Mouse (Mus musculus) G1E (cell line): ENCODE data around the gene Dab1. TPM values are rescaled to one million over a fixed set of nuclear protein-coding genes. Genes with fewer than 3 reads are reported as not detected.

ENCODE experiments used
- ATAC-seq: 2 replicates; pipeline ENCODE4 v1.8.0; 2016; ENCODE audit warnings: mild to moderate bottlenecking; ENCODE audit not compliant: insufficient number of reproducible peaks, poor library complexity, low FRiP score, severe bottlenecking; ENCODE audit errors: extremely low read depth
- DNase-seq: peaks from one replicate; pipeline ENCODE4 v3.0.0; 2012; ENCODE audit warnings: low spot score
- H3K27me3 ChIP-seq: 2 replicates; pipeline ENCODE4 v1.6.1; 2012; ENCODE audit warnings: mild to moderate bottlenecking, low read length, inconsistent platforms; ENCODE audit not compliant: insufficient read depth
- H3K36me3 ChIP-seq: replicated peaks from 2 replicates; pipeline ENCODE3; 2012; ENCODE audit warnings: mild to moderate bottlenecking, inconsistent platforms
- H3K4me1 ChIP-seq: 2 replicates; pipeline ENCODE4 v1.6.1; 2012; ENCODE audit warnings: low read depth, low read length, inconsistent platforms, mixed read lengths; ENCODE audit not compliant: insufficient read depth
- H3K4me3 ChIP-seq: 2 replicates; pipeline ENCODE4 v1.5.1; 2012; ENCODE audit warnings: low read depth, mild to moderate bottlenecking, inconsistent platforms, low read length, moderate library complexity, mixed read lengths
- H3K9me3 ChIP-seq: replicated peaks from 2 replicates; pipeline ENCODE4 v1.6.1; 2012; ENCODE audit warnings: inconsistent platforms
- CTCF ChIP-seq: IDR thresholded peaks from 2 replicates; pipeline ENCODE4 v1.5.1; 2012; ENCODE audit warnings: low read depth, low read length, inconsistent platforms, mixed read lengths
- GATA1 ChIP-seq: IDR thresholded peaks from 2 replicates; pipeline ENCODE4 v1.6.1; 2012; ENCODE audit warnings: borderline replicate concordance, low read length, inconsistent platforms, mixed read lengths
- GATA2 ChIP-seq: IDR thresholded peaks from 2 replicates; pipeline ENCODE4 v1.6.1; 2012; ENCODE audit warnings: low read depth, low read length, inconsistent platforms, borderline replicate concordance
- POLR2AphosphoS5 ChIP-seq: IDR thresholded peaks from 2 replicates; pipeline ENCODE4 v1.6.1; 2012; ENCODE audit warnings: low read depth, low read length, inconsistent platforms; ENCODE audit not compliant: insufficient replicate concordance
- TAL1 ChIP-seq: conservative IDR thresholded peaks from 2 replicates; pipeline ENCODE4 v1.6.1; 2012; ENCODE audit warnings: low read depth, low read length, inconsistent platforms, mixed read lengths
- polyA plus RNA-seq: library from polyadenylated mRNA; stranded (reverse); fragments of >175 nt; gene quantifications from 2 replicates; pipeline ENCODE4 v1.2.3, GENCODE M21; 2012
- total RNA-seq, 2 experiments: library from RNA; stranded (forward) in 1 of 2; stranded (reverse) in 1 of 2; fragments of 200-1000 nt in 1 of 2; fragments of >200 nt in 1 of 2; fragmentation: Nextera tagmentation in 1 of 2; gene quantifications; 2 replicates each; pipeline ENCODE4 v1.2.3; 2014 to 2017

Gene Dab1
- total and polyA plus RNA-seq, 3 experiments: 0.16 TPM; not detected in 2

- TF ChIP-seq TAL1: no peak
- TF ChIP-seq GATA2: no peak
- Histone ChIP-seq H3K9me3 (peaks cover 67% of the 10 kb centered on the region), H3K27me3 (no peaks in the 10 kb centered on the region), H3K4me1 (no peaks in the 10 kb centered on the region), H3K4me3 (no peak overlapping the region), H3K36me3 (no peaks in the 10 kb centered on the region)
- ATAC-seq (no peak), DNase-seq (no peak)
These were observed 1151.2 kb downstream of the Dab1 start for GRCm38 (mm10) chr4:104770331-104770730.

GRCm38 (mm10) chr4:104775601-104776000 is 1156.4 kb downstream of the Dab1 start:
- Histone ChIP-seq H3K9me3 (peaks cover 48% of the 10 kb centered on the region), H3K4me1 (no peaks in the 10 kb centered on the region), H3K27me3 (no peaks in the 10 kb centered on the region), H3K36me3 (no peaks in the 10 kb centered on the region), H3K4me3 (no peak overlapping the region)
- TF ChIP-seq GATA2 (no peak), POLR2AphosphoS5 (no peak), GATA1 (no peak), CTCF (no peak), TAL1 (no peak)
- no peak for DNase-seq
- ATAC-seq: no peak

- ATAC-seq (no peak), DNase-seq (no peak)
- TF ChIP-seq GATA2 (no peak), TAL1 (no peak), CTCF (no peak), GATA1 (no peak), POLR2AphosphoS5 (no peak)
- H3K9me3 ChIP-seq: peaks cover 44% of the 10 kb centered on the region
- H3K27me3 ChIP-seq: no peaks in the 10 kb centered on the region
- H3K4me1 ChIP-seq: no peaks in the 10 kb centered on the region
- H3K36me3 ChIP-seq: no peaks in the 10 kb centered on the region
- no peak overlapping the region for H3K4me3 ChIP-seq
These were observed 1160.3 kb downstream of the Dab1 start for GRCm38 (mm10) chr4:104779460-104779859.

GRCm38 (mm10) chr4:104781441-104781840 is 1162.3 kb downstream of the Dab1 start:
- no peak for DNase-seq
- no peak overlapping the region for H3K4me3 ChIP-seq
- ATAC-seq: no peak
- no peak for TF ChIP-seq TAL1
- TF ChIP-seq GATA2: no peak
- TF ChIP-seq CTCF: no peak
- TF ChIP-seq POLR2AphosphoS5: no peak
- TF ChIP-seq GATA1: no peak
- no peaks in the 10 kb centered on the region for H3K4me1 ChIP-seq
- no peaks in the 10 kb centered on the region for H3K36me3 ChIP-seq
- peaks cover 53% of the 10 kb centered on the region for H3K9me3 ChIP-seq
- no peaks in the 10 kb centered on the region for H3K27me3 ChIP-seq

GRCm38 (mm10) chr4:104782346-104782745 is 1163.2 kb downstream of the Dab1 start:
- TF ChIP-seq POLR2AphosphoS5 (no peak), CTCF (no peak), GATA2 (no peak), GATA1 (no peak), TAL1 (no peak)
- ATAC-seq (no peak), DNase-seq (no peak)
- no peaks in the 10 kb centered on the region for H3K4me1 ChIP-seq
- no peaks in the 10 kb centered on the region for H3K36me3 ChIP-seq
- H3K9me3 ChIP-seq: peaks cover 55% of the 10 kb centered on the region
- no peaks in the 10 kb centered on the region for H3K27me3 ChIP-seq
- no peak overlapping the region for H3K4me3 ChIP-seq

GRCm38 (mm10) chr4:104792111-104792510 is 1173.0 kb downstream of the Dab1 start:
- H3K4me1 ChIP-seq: no peaks in the 10 kb centered on the region

More at GRCm38 (mm10) chr4:104792111-104792510, 1173.0 kb downstream of the Dab1 start:
- TF ChIP-seq POLR2AphosphoS5 (no peak), GATA1 (no peak), CTCF (no peak), TAL1 (no peak), GATA2 (no peak)
- Histone ChIP-seq H3K36me3 (no peaks in the 10 kb centered on the region), H3K27me3 (no peaks in the 10 kb centered on the region), H3K9me3 (peaks cover 62% of the 10 kb centered on the region), H3K4me3 (no peak overlapping the region)
- ATAC-seq (no peak), DNase-seq (no peak)
